Mouse (Mus musculus): ENCODE data around the gene A930009A15Rik. TPM values are rescaled to one million over a fixed set of nuclear protein-coding genes. Genes with fewer than 3 reads are reported as not detected.

A930009A15Rik gene
- not detected in 2 replicates for polyA plus RNA-seq (2014; fragmentation: Nextera tagmentation; extraction: Ambion mirVana)

DNA sequence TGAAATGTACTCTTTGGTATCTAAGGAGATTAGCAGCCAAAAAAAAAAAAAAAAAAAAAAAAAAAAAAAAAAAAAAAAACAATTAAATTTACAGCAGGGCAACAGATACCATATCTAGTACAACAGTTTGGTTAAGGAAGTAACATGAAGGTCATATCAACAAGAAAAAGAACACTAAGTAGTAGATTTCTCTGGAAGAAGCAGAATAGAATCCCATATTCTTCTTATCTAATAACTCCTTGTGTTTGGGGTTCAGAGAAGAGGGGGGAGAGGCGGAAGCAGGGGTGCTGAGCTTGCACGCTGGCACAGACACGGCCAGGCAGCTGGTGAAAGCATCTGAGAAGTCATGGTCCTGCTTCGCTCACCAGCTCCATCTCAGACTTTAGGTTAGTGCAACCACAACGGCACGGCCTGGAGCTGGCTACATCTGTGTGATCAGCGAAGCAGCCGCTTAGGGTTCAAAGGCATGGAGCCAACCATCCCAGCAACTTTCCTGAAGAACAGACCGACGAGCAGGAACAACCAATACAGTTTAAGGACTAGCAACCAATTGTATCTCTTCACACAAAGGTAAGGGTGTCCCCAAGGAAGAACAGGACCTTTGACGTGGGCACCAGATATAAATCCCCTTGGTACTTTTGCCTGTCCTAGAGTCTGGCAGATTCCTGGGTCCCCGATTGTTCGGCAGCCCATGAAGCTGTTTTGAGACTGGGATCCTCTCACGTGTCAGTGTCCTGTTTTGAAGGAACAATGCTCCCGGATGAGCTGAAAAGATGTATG, at the start of gene A930009A15Rik:
Gene A930009A15Rik (plus strand): TSS at position 275 of the 780 bp plus-strand sequence.
- ATAC-seq (replicated peaks; ENCODE audit: low FRiP score) = no peak
- WGBS = 82% methylated on average over 15 of the region's 15 CpGs
- H3K4me3 ChIP-seq (ENCODE audit: low read depth, low read length) = no peak within 1 kb of the TSS
- no peak within 1 kb of the TSS for H3K9ac ChIP-seq (ENCODE audit: low read depth, low read length)
- H3K9me3 ChIP-seq (ENCODE audit: control insufficient read depth, low read length) = no peaks in the 10 kb centered on the region
- H3K4me2 ChIP-seq = no peak within 1 kb of the TSS
- H3K4me1 ChIP-seq (replicated peaks; ENCODE audit: control insufficient read depth, insufficient read depth, low read length) = no peaks in the 10 kb centered on the region
- H3K27ac ChIP-seq (ENCODE audit: low read depth, low read length) = no peak within 1 kb of the TSS
- H3K27me3 ChIP-seq (replicated peaks; ENCODE audit: control insufficient read depth, insufficient read depth, low read length) = no peaks in the 10 kb centered on the region
- no peak for DNase-seq (ENCODE audit: low spot score)
- H3K36me3 ChIP-seq (ENCODE audit: control insufficient read depth, insufficient read depth, low read length) = no peaks in the 10 kb centered on the region

DNA sequence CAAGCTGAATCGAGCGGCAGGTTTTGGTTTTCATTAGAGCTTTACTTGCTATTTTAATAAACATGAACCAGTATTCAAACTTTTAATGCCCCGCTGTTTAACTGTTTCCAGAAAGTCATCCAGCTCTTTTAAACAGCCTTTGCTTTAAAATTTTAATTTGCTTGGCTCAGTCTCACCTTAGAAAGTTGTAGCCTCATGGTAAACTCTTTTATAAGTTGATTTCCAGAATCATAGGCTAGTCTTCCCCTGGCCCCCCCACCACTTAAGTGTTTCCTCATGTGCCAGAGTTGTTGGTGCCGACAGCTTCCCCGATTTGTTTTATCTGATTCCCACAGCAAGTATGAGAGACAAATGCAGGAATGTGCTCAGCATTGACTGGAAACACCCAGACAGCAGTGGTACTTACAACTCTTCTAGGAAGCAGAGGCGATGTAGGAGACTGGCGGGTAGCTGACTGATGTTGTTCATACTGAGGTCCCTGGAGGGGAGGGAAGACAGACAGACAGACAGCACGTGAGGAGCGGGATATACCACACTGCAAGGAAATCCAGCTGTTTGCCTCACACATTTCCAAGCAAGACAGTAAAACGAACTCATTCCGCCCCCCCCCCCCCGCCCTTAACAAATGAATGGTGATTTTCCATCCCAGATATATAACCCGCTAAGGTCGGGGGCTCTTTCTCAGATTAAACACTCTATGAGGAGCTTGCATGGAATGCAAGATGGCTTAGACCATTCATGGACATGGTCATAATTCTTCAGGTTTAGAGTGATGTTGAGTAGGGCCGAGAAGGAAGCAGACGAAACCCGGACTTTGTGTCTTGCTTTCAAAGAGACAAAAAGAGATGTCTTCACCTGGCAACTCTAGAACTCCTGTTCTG, 49.3 kb upstream of the A930009A15Rik start:
- Histone ChIP-seq H3K9ac (ENCODE audit: low read depth, low read length) (no peak overlapping the region), H3K4me3 (ENCODE audit: low read depth, low read length) (no peak overlapping the region), H3K36me3 (ENCODE audit: control insufficient read depth, insufficient read depth, low read length) (no peaks in the 10 kb centered on the region), H3K4me2 (no peak overlapping the region), H3K27ac (ENCODE audit: low read depth, low read length) (no peak overlapping the region), H3K27me3 (replicated peaks; ENCODE audit: control insufficient read depth, insufficient read depth, low read length) (no peaks in the 10 kb centered on the region), H3K4me1 (replicated peaks; ENCODE audit: control insufficient read depth, insufficient read depth, low read length) (no peaks in the 10 kb centered on the region), H3K9me3 (ENCODE audit: control insufficient read depth, low read length) (no peaks in the 10 kb centered on the region)
- 68% methylated on average over 17 of the region's 17 CpGs for WGBS
- no peak for DNase-seq (ENCODE audit: low spot score)
- ATAC-seq (replicated peaks; ENCODE audit: low FRiP score) = no peak

DNA sequence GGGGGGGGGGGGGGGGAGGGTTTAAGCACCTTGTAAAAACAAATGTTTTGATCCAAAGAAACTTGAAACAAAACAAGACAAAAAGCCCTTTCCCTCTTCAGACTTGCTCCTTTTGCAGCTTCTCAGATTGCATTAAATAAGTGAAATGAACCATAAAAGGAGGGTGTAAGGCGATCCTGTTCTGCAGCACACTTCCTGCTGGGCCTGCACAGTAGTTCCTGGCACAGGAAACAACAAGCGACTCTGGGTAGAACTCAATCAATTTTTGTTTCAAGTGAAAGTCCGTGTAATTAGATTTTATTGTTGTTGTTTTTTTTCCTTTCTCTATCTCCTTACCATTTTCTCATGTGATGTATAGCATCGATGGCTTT, 48.7 kb upstream of the A930009A15Rik start:
- H3K4me1 ChIP-seq (replicated peaks; ENCODE audit: control insufficient read depth, insufficient read depth, low read length) = no peaks in the 10 kb centered on the region
- no peaks in the 10 kb centered on the region for H3K27me3 ChIP-seq (replicated peaks; ENCODE audit: control insufficient read depth, insufficient read depth, low read length)
- WGBS = 55% methylated on average over 4 of the region's 4 CpGs
- no peak overlapping the region for H3K27ac ChIP-seq (ENCODE audit: low read depth, low read length)
- H3K9ac ChIP-seq (ENCODE audit: low read depth, low read length) = no peak overlapping the region
- DNase-seq (ENCODE audit: low spot score) (no peak), ATAC-seq (replicated peaks; ENCODE audit: low FRiP score) (no peak)
- no peak overlapping the region for H3K4me2 ChIP-seq
- H3K36me3 ChIP-seq (ENCODE audit: control insufficient read depth, insufficient read depth, low read length) = no peaks in the 10 kb centered on the region
- no peaks in the 10 kb centered on the region for H3K9me3 ChIP-seq (ENCODE audit: control insufficient read depth, low read length)
- no peak overlapping the region for H3K4me3 ChIP-seq (ENCODE audit: low read depth, low read length)

DNA sequence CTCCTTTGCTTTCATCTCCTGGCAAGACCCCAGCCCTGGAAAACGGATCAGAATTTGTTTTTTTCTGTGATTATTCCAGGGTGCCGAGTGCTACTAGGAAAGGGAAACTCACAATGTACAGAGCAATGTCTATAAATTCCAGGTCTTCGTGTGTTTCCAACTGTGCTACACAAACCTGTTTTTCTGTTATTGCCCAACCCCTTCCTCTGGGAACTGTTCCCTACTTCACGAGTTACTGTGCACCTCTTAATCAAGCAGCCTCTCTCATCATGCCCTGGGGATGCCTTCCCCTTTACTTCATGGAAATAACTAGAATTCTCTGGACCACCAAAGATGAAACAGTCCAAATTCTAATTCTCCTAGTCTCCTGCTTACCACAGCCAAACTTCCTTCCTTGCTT, 40.9 kb upstream of the A930009A15Rik start:
- no peak overlapping the region for H3K4me2 ChIP-seq
- DNase-seq (ENCODE audit: low spot score) (no peak), ATAC-seq (replicated peaks; ENCODE audit: low FRiP score) (no peak)
- no peak overlapping the region for H3K4me3 ChIP-seq (ENCODE audit: low read depth, low read length)
- 71% methylated on average over 4 of the region's 4 CpGs for WGBS
- H3K27ac ChIP-seq (ENCODE audit: low read depth, low read length) = no peak overlapping the region
- H3K4me1 ChIP-seq (replicated peaks; ENCODE audit: control insufficient read depth, insufficient read depth, low read length) = no peaks in the 10 kb centered on the region
- H3K9ac ChIP-seq (ENCODE audit: low read depth, low read length) = no peak overlapping the region
- H3K27me3 ChIP-seq (replicated peaks; ENCODE audit: control insufficient read depth, insufficient read depth, low read length) = no peaks in the 10 kb centered on the region
- H3K9me3 ChIP-seq (ENCODE audit: control insufficient read depth, low read length) = no peaks in the 10 kb centered on the region
- no peaks in the 10 kb centered on the region for H3K36me3 ChIP-seq (ENCODE audit: control insufficient read depth, insufficient read depth, low read length)

DNA sequence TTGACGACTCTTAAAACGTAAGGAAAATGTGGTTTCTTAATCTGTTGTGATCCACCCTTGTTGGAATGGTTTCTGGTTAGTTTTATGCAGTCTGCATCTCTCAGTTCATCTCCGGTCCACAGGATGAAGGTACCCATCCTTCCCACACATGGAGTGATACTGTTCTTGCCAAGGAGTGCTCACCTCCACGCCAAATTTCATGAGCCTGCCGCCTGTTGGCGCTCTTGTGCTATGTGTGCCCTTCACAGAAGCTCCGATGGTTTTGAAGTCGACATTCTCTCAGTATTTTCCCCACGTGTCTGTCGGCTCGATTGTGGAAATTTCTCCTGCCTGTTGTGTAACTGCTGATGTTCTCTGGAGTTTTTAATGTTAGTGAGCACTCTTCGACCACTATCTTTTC, 40.0 kb upstream of the A930009A15Rik start:
- H3K27me3 ChIP-seq (replicated peaks; ENCODE audit: control insufficient read depth, insufficient read depth, low read length) = no peaks in the 10 kb centered on the region
- H3K4me2 ChIP-seq = no peak overlapping the region
- H3K4me3 ChIP-seq (ENCODE audit: low read depth, low read length) = no peak overlapping the region
- no peak overlapping the region for H3K27ac ChIP-seq (ENCODE audit: low read depth, low read length)
- WGBS = 82% methylated on average over 12 of the region's 12 CpGs
- no peaks in the 10 kb centered on the region for H3K4me1 ChIP-seq (replicated peaks; ENCODE audit: control insufficient read depth, insufficient read depth, low read length)
- H3K9me3 ChIP-seq (ENCODE audit: control insufficient read depth, low read length) = no peaks in the 10 kb centered on the region
- H3K36me3 ChIP-seq (ENCODE audit: control insufficient read depth, insufficient read depth, low read length) = no peaks in the 10 kb centered on the region
- H3K9ac ChIP-seq (ENCODE audit: low read depth, low read length) = no peak overlapping the region
- ATAC-seq (replicated peaks; ENCODE audit: low FRiP score) (no peak), DNase-seq (ENCODE audit: low spot score) (no peak)

DNA sequence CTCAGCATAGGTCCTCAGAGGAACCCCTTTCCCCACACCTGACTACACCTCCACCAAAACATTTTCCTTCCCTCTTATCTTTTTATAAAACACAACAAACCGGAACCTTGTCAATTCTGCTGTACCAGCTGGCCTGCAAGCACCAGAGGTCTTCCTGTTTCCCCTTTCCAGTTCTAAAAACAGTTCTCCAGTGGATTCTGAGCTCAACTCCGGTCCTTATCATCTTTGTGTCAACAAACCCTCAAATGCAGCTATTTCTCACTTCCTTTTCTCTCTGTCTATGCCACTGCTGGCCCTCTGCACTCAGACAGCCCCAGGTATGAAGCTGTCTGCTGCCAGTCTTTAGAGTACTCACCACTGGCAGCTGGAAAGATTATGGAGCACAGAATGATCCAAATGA, 39.0 kb upstream of the A930009A15Rik start:
- 15% methylated on average over 2 of the region's 2 CpGs for WGBS
- no peaks in the 10 kb centered on the region for H3K36me3 ChIP-seq (ENCODE audit: control insufficient read depth, insufficient read depth, low read length)
- no peak overlapping the region for H3K9ac ChIP-seq (ENCODE audit: low read depth, low read length)
- no peaks in the 10 kb centered on the region for H3K9me3 ChIP-seq (ENCODE audit: control insufficient read depth, low read length)
- ATAC-seq (replicated peaks; ENCODE audit: low FRiP score) = 0 out of 2 replicates have a peak, but pooled peaks have one; percentile 60
- H3K4me1 ChIP-seq (replicated peaks; ENCODE audit: control insufficient read depth, insufficient read depth, low read length) = no peaks in the 10 kb centered on the region
- H3K27me3 ChIP-seq (replicated peaks; ENCODE audit: control insufficient read depth, insufficient read depth, low read length) = no peaks in the 10 kb centered on the region
- H3K4me3 ChIP-seq (ENCODE audit: low read depth, low read length) = no peak overlapping the region
- no peak overlapping the region for H3K4me2 ChIP-seq
- no peak for DNase-seq (ENCODE audit: low spot score)
- no peak overlapping the region for H3K27ac ChIP-seq (ENCODE audit: low read depth, low read length)

DNA sequence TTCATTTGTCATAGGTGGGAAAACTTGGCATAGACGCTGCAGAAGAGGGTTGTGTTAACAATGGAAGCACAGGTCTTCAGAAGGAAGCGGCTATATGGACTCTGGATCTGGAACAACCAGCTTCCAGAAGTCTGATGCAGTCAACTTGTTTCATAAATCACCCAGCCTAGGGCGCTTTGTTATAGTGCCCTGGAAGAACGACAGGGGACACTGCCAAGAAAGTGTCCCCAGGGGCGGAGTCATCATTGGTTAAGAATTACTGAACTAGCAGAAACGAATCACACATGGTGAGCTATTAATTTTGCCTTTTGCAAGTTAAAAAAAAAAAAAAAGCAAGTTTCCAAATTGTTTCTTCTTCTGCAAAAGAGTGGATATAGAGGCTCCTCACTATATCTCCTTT, 26.9 kb upstream of the A930009A15Rik start:
- H3K4me1 ChIP-seq (replicated peaks; ENCODE audit: control insufficient read depth, insufficient read depth, low read length) = no peaks in the 10 kb centered on the region

DNA sequence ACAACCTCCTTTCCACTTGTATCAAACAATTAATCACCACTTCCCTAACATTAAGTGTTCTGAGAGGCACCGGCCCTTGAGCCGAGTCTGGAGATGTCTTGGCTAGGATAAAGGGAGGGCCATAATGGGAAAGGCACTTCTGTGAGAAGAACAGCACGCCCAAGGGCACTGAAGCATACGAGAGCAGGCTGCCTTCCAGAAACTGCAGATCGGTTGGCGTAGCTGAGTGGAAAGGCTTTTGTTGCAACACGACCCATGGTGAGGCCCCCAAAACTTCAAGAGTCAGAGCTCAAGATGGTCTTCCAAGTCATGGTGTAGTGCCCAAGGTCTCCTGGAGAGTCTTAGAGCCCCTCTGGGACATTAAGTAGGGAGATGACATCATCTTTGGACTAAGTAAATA, 19.5 kb upstream of the A930009A15Rik start:
- no peak overlapping the region for H3K4me2 ChIP-seq
- H3K9ac ChIP-seq (ENCODE audit: low read depth, low read length) = no peak overlapping the region
- ATAC-seq (replicated peaks; ENCODE audit: low FRiP score) (no peak), DNase-seq (ENCODE audit: low spot score) (no peak)
- no peaks in the 10 kb centered on the region for H3K36me3 ChIP-seq (ENCODE audit: control insufficient read depth, insufficient read depth, low read length)
- no peaks in the 10 kb centered on the region for H3K4me1 ChIP-seq (replicated peaks; ENCODE audit: control insufficient read depth, insufficient read depth, low read length)
- H3K4me3 ChIP-seq (ENCODE audit: low read depth, low read length) = no peak overlapping the region
- H3K27me3 ChIP-seq (replicated peaks; ENCODE audit: control insufficient read depth, insufficient read depth, low read length) = no peaks in the 10 kb centered on the region
- no peak overlapping the region for H3K27ac ChIP-seq (ENCODE audit: low read depth, low read length)
- 85% methylated on average over 7 of the region's 7 CpGs for whole genome bisulfite sequencing
- H3K9me3 ChIP-seq (ENCODE audit: control insufficient read depth, low read length) = no peaks in the 10 kb centered on the region

More for the DNA sequence above, 26.9 kb upstream of the A930009A15Rik start:
- Histone ChIP-seq H3K9me3 (ENCODE audit: control insufficient read depth, low read length) (no peaks in the 10 kb centered on the region), H3K36me3 (ENCODE audit: control insufficient read depth, insufficient read depth, low read length) (no peaks in the 10 kb centered on the region), H3K27me3 (replicated peaks; ENCODE audit: control insufficient read depth, insufficient read depth, low read length) (no peaks in the 10 kb centered on the region), H3K27ac (ENCODE audit: low read depth, low read length) (no peak overlapping the region), H3K4me2 (no peak overlapping the region), H3K4me3 (ENCODE audit: low read depth, low read length) (no peak overlapping the region), H3K9ac (ENCODE audit: low read depth, low read length) (no peak overlapping the region)
- no peak for ATAC-seq (replicated peaks; ENCODE audit: low FRiP score)
- no peak for DNase-seq (ENCODE audit: low spot score)
- 85% methylated on average over 6 of the region's 6 CpGs for WGBS
